Mouse (Mus musculus) kidney, postnatal 25 days (tissue): ENCODE measurements around the gene Gys2.

Experiments used
- DNase-seq, 2 experiments: peaks; one replicate each; pipeline ENCODE4 v3.0.0; 2021; ENCODE audit warnings: mixed read lengths in 2 of 2

Gys2 gene

DNA sequence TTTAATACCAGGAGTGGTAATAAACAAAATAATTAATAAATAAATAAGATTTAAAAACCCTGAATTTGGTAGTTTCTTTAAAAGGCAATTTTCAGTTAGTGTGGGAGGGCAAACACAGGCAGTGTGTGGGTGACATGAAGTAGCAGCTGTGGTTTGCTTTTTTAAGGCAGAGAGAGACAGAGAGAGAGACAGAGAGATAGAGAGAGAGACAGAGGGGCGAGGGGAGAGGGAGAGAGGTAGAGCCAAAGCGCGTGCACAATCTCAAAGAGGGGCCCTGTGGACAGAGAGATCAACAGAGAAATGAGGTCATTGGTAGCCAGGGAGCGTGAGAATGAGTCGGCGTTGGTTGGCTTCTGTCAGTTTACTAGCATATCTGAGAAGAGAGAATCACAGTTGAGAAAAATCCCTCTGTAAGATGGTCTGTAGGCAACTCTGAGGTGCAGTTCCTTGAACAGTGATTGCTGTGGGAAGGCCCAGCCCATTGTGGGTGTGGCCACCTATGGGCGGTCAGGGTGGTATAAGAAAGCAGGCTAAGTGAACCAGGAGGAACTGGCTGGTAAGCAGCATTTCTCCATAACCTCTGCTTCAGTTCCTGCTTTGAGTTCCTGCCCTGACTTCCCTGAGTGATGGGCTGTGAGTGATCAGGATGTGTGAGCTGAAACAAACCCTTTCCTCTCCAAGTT lies 17.5 kb downstream of the Gys2 start:
- DNase-seq: no peak

DNA sequence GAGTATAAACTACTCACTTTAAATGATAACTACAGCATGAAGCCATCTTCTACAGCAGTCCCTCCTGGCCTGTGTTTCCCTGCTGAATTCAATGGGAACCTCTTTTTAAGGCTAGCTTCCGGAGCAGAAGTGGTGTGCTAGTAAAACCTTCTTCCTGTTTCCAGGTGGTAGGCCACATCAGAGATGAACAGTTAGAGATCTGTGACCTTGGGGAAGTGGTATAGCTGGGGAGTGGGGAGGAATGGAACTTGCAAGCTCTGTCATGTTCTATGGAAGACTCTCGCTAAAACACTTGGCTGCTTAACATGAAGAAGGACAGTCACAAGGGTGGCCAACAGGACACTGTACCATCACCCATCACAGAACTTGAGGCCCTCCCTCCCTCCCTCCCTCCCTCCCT lies 19.6 kb downstream of the Gys2 start:
- no peak for DNase-seq

- DNase-seq: no peak
Observed at GRCm38 (mm10) chr6:142451381-142451780, 21.5 kb downstream of the Gys2 start.

DNA sequence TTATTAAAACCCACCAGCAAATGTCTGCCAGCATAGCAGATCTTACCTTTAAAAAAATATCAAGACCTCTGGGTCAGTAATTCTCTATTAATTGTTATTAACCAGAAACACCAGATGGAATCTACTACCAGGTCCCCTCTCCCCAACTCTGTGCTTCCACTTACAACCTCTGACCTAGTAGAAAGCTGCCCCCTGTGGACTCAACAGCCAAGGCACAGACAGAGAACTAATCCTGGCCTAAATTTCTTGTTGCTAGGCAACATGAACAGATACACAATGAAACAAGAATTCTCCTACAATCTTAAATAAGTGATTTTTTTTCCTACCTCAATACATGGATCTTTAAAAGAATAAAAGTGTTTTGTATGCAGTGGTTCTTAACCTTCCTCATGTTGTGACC lies 43.8 kb downstream of the Gys2 start:
- no peak for DNase-seq

GRCm38 (mm10) chr6:142424976-142425375 lies 47.9 kb downstream of the Gys2 start:
- DNase-seq: no peak

DNA sequence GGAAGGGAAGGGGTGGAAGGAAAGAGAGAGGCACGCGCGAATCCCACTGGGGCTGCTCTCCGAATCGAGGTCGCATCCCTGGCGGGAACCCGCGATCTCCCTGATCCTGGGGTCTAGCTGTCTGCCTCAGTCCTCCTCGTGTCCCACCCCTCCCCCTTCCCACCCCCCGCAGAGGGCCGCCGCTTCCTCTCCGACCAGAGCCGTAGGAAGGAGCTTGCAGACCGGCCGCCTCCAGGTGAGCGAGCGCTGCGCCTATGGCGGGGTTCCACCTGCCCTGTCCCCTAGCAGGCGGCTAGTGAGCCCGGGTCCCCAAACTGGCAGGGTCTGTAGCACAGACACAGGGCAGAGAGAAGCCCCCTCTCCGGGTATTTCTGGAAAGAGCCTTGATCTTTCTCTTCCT lies 58.3 kb downstream of the Gys2 start:
- DNase-seq: no peak

DNA sequence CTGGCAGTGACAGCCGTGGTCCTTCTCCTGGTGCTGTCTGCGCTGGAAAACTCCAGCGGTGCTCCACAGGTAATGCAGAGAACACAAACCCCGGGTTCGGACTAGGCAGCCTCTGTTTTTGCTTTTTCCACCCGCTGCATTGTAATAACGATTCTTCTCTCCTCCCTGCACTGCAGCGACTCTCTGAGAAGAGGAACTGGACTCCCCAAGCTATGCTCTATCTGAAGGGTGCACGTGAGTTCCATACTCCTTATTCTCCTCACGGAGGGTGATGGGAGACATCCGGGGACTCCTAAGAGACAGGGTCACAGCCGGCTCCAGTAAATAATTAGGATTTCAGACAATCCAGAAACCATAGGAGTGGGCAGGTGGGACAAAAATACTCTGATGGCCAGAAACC lies 59.1 kb downstream of the Gys2 start:
- DNase-seq: no peak

DNA sequence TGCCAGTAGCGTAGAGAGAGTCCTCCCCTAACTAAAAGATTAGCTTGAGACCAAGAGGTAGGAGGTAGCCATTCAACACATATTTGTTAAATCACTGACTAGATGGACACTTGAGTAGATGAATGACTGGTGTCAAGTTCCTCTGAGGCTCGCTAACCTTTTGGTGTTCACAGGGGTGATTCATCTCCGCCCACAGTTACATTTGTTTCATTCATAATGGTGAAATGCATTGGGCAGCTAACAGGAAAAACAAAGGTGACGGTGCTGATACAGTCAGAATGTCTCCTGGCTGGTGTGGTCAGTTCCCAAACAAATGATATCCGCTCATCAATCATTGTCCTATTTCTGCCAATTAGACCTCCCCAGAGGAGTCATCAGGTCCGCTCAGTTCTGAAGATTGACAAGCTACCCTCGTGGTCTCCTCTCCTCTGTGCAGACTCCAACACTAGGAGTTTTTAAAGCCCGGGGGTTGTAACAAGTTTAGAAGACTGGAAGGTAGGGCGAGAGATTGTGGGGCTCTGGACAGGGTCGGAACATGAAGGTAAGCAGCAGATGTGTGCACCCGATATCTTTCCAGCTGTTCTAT lies 59.9 kb downstream of the Gys2 start, which contains the start of gene Spx:
Spx (plus strand) TSS at position 536 of the 586 bp plus-strand sequence.
- DNase-seq: no peak

GRCm38 (mm10) chr6:142411140-142411539 lies 61.8 kb downstream of the Gys2 start:
- DNase-seq: no peak

- no peak for DNase-seq
Observed at GRCm38 (mm10) chr6:142395756-142396155, 77.2 kb downstream of the Gys2 start.

DNA sequence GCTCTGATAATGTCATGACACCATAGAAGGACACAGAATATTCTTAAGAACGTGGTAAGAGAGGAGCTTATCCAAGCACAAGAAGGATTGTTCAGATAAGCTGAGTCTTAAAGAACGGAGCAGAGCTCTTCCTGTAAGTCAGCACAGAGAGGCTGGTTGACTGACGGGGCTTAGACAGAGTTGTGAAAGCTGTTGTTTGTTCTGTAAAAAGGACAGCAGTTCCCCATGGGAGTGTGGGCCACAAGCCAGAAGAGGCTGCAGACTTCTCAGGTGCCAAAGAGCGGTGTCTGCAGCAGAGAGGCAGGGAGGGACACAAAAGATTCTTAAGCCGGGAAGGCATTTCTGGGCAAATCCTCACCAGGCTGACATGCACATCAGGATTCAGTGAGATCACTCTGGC lies 78.2 kb downstream of the Gys2 start:
- no peak for DNase-seq

DNA sequence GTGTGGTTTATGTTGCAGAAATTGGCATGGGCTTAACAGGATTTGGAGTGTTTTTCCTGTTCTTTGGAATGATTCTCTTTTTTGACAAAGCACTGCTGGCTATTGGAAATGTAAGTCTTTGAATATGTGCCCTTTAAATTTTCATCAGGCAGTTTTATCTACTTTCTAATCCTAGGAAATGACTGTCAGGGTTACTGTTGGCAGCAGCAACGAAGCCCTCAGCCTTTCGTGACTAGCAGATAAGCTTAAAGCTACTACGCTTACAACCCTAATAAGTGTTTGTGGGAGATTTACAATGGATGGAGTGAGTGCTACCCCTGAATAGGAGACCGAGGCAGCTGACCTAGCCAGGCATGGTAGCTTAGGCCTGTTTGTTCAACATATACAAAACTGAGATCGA lies 80.6 kb downstream of the Gys2 start:
- DNase-seq: no peak

GRCm38 (mm10) chr6:142389101-142389500 lies 83.8 kb downstream of the Gys2 start:
- DNase-seq: no peak

DNA sequence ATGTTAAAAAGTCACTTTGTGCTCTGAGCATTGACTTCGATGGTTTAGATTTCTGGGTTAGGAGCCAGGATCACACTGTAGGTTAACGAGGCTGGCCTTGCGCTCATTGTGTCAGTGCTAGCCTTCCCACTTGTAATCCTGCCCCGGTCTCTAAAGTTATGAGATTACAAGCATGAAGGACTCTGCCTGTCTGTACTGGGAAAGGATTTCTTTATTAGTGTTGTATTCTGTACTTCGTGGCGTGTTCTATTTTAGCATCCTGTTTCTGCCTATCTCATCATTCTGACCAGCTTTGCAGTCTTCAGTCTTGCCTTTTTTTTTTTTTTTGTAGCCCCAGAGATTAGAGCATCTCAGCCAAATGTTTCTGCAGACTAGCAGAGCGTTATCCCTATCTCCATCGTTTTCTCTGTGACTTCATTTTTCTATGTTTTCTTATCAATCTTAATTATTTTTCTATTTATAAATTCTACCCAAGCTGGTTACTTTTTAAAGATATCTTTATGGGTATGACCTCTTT lies 85.1 kb downstream of the Gys2 start:
- no peak for DNase-seq

DNA sequence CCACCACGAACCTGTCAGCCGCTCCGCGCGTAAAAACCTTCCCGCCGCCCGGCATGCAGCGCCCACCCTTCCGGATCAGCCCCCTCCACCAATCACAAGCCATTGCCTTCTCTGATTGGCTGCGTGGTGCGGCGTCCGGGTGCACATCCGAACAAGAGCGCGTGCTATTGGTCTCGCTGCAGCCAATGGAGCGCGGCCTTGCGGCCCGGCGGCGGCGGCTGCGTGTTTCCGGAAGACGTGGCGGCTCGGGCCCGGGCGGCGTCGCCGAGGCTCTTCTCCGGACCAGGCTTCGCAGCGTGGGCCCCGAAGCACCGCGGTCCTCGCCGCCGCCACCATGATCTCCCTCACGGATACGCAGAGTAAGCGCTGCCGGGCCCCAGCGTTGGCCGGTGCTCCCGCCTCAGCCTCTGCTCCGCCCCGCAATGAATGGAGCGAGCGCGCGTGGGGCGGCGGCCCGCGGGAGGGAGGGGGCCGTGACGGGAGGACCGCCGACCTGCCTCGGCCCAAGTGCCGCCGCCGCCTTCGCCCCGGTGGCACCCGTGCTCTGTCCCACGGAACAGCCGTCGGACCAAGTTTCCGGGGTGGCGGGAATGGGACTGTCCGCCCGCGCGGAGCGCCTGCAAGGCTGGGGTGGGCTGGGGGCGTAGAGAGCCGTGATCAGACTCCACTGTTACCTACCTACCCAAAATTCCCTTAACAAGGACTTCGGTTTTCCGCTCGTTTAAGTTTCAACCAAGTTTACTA lies 85.7 kb downstream of the Gys2 start, which contains the start of the genes Recql and Golt1b:
Recql (minus strand) TSS at position 77 of the 744 bp plus-strand sequence.
Golt1b (plus strand) TSS at position 211 of the 744 bp plus-strand sequence.
- peak; percentile 98 to 99 for DNase-seq

- no peak for DNase-seq
Observed at GRCm38 (mm10) chr6:142386285-142387010, 86.5 kb downstream of the Gys2 start.

DNA sequence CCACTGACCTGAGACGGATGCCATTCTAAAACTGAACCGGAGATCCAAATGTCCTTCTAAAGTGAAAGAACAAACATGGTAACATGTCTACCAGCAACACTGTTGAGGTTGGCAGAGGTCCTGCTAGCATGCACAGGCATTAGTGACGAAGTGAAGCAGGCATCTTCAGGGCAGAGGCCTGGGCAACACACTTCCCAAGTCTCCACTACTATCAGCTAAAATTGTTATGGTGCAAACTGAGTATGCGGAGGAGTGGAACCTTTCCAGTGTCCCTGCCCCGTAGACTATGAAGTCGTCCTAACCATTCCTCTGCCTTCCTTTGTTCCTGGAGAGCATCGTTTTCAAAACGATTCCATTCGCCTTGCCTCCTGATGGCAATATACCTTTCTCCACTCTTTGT lies 88.4 kb downstream of the Gys2 start:
- DNase-seq: no peak

DNA sequence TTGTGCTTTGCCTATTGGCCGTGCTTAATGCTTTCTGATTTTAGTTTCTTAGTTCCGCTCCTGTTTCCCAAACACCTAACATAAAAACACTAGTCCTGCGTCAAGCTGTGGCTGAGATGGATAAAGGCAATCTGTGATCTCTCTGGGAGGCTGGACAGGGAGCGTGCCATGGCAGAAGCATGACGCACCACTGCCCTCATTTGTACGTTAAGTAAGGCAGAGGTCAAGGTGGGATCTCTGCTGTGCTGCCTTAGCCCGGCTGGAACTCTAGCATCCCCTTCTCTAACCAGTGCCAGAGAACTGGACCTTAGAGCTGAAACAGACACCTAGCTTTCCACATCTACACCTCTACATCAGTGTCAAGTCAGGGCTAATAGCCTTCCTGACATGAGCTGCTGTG lies 91.3 kb downstream of the Gys2 start:
- no peak for DNase-seq

GRCm38 (mm10) chr6:142379961-142380360 lies 92.9 kb downstream of the Gys2 start:
- no peak for DNase-seq

DNA sequence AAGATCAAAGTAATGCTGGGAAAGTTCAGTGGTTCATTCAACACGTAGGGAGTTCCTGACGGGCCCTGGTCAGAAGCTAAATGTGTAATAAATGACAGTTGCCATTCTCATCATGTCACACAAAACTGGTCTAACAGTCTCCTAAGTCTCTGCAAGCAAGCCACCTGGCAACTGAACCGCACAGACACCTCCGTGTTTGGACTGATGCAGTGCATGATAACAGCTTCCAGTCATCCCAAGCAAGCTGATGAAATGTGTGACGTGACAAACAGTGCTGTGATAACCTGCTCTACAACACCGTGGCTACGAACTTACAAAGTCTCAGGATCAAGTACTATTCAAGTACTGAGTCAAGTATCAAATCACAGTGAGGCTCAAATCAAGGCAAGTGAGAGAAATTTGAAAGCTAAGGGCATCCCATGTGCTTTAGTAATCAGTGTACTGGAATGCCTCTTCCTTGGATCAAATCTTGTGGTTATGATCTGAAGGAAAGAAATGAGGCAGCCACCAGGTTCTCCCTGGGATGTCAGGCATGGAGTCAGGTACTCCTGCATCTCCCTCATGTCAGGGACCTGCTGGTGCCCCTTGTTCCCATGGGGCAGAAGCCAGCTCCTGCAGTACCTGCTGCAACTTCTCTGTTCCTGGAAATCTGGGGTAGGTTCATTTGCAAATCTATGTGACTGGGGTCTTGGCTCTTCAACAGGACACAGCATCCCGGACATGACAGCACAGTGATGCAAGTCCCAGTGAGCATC lies 94.2 kb downstream of the Gys2 start:
- no peak for DNase-seq

DNA sequence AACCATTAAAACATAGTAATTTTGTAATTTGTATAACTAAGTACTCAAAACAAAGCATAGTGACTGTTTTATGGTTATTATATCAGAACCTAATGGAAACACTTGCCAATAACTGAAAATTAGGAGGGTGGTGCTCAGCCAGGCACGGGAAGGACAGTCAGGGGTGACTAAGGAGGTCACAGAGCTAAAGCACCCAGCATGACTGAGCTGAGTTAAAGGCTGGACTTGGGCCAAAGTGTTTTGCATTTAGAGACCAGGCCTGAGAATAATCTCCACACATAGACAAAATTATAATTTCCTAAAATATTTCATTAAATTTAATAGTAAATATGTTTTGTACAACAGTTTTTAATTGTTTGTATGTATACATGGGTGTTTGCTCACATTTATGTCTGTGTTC lies 95.8 kb downstream of the Gys2 start:
- DNase-seq: no peak
